Mouse (Mus musculus): ENCODE measurements around the gene Tpt1. TPM values are rescaled to one million over a fixed set of nuclear protein-coding genes. Genes with fewer than 3 reads are reported as not detected.

Gene Tpt1
- total and polyA plus RNA-seq, 3 experiments: 698 to 1,876 (median 1,607) TPM

DNA sequence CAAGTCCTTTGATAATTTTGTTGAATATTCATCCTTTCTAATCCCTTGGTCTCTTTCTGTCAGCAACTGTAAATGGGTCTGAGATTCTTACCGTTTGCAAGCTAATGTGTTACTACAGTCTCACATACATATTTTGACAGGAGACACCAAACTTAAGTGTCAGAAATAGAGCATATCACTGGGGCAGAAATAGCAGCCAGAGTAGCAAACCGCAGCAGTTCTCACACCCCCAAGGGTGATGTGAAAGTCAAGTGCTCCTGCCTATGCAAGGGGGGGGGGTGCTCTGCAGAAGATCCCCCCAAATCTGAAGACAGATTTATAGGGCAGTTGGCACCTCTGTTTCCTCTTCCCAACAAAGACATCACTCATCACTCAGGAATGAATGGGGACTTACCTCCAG is 13.3 kb downstream of the Tpt1 start:
- dilution Hi-C loops (cut with MboI; ENCODE audit: extremely low pct_ligation_motif_present, extremely low pct_unique_long_range_greater_than_20kb, low sequenced_read_pairs): no loop called here
- Histone ChIP-seq H3K27ac (ENCODE audit: insufficient read depth, low read depth) (no peak overlapping the region), H3K9me3 (replicated peaks; ENCODE audit: low read length) (peaks cover 5% of the 10 kb centered on the region), H3K36me3 (replicated peaks in 1 of 2; ENCODE audit: control insufficient read depth in 1 of 2, insufficient read depth in 1 of 2, low read length in 1 of 2) (peaks cover 0 to 4% of the 10 kb centered on the region in 2 experiments), H3K4me1 (ENCODE audit: control insufficient read depth in 1 of 2, insufficient read depth in 2 of 2) (peaks cover 0 to 6% of the 10 kb centered on the region in 2 experiments; a peak in 1 of 4 replicates), H3K27me3 (replicated peaks) (no peaks in the 10 kb centered on the region), H3K4me3 (replicated peaks in 1 of 3; ENCODE audit: low read depth in 2 of 3, low read length in 2 of 3, poor library complexity in 1 of 3) (no peak overlapping the region), H3K79me2 (replicated peaks; ENCODE audit: control insufficient read depth, extremely low read depth, insufficient read depth, poor library complexity, severe bottlenecking) (no peaks in the 10 kb centered on the region), H3K4me2 (ENCODE audit: insufficient read depth, low read depth, poor library complexity, severe bottlenecking) (no peak overlapping the region), H3K9ac (ENCODE audit: insufficient read depth, low read depth) (no peak overlapping the region)
- no peak for DNase-seq (ENCODE audit: extremely low read depth)
- TF ChIP-seq RAD21 (IDR thresholded peaks at IDR 0.05; ENCODE audit: low read depth, low read length) (no peak), BHLHE40 (IDR thresholded peaks at IDR 0.05; ENCODE audit: low read depth, low read length) (no peak), USF1 (IDR thresholded peaks at IDR 0.05; ENCODE audit: low read depth, low read length) (no peak), ZC3H11A (IDR thresholded peaks at IDR 0.05; ENCODE audit: low read depth, low read length) (no peak), TBP (conservative IDR thresholded peaks at IDR 0.05; ENCODE audit: low read depth, low read length) (no peak), ELF1 (IDR thresholded peaks at IDR 0.05; ENCODE audit: low read depth, low read length) (no peak), UBTF (IDR thresholded peaks at IDR 0.05; ENCODE audit: low read depth, low read length) (no peak), GABPA (IDR thresholded peaks at IDR 0.05; ENCODE audit: insufficient replicate concordance, low read depth, low read length) (no peak), IRF4 (IDR thresholded peaks at IDR 0.05; ENCODE audit: low read depth, low read length) (no peak)
- in situ Hi-C loops (cut with MboI; ENCODE audit: low pct_ligation_motif_present, low pct_unique_long_range_greater_than_20kb, low sequenced_read_pairs): no loop called here

GRCm38 (mm10) chr14:75859619-75860018 is 14.7 kb downstream of the Tpt1 start:
- H3K36me3 ChIP-seq (replicated peaks in 1 of 2; ENCODE audit: control insufficient read depth in 1 of 2, insufficient read depth in 1 of 2, low read length in 1 of 2): peaks cover 0 to 3% of the 10 kb centered on the region in 2 experiments
- H3K9me3 ChIP-seq (replicated peaks; ENCODE audit: low read length): peaks cover 5% of the 10 kb centered on the region
- dilution Hi-C loops (cut with MboI; ENCODE audit: extremely low pct_ligation_motif_present, extremely low pct_unique_long_range_greater_than_20kb, low sequenced_read_pairs): no loop called here
- no peak overlapping the region for H3K27ac ChIP-seq (ENCODE audit: insufficient read depth, low read depth)
- no peaks in the 10 kb centered on the region for H3K27me3 ChIP-seq (replicated peaks)
- no peak for TF ChIP-seq HCFC1 (IDR thresholded peaks at IDR 0.05; ENCODE audit: low read depth, low read length)
- no peak for TF ChIP-seq ZMIZ1 (IDR thresholded peaks at IDR 0.05; ENCODE audit: low read depth, low read length)
- TF ChIP-seq ELF1 (IDR thresholded peaks at IDR 0.05; ENCODE audit: low read depth, low read length): no peak
- TF ChIP-seq ETS1 (conservative IDR thresholded peaks at IDR 0.05; ENCODE audit: low read depth, low read length): no peak
- TF ChIP-seq MXI1 (IDR thresholded peaks at IDR 0.05; ENCODE audit: low read depth, low read length): no peak
- TF ChIP-seq TCF12 (IDR thresholded peaks at IDR 0.05; ENCODE audit: low read depth, low read length): no peak
- no peak for TF ChIP-seq USF1 (IDR thresholded peaks at IDR 0.05; ENCODE audit: low read depth, low read length)
- TF ChIP-seq EP300 (IDR thresholded peaks at IDR 0.05; ENCODE audit: low read length): no peak
- TF ChIP-seq JUND (conservative IDR thresholded peaks at IDR 0.05; ENCODE audit: low read depth, low read length): no peak
- no peak for TF ChIP-seq TBP (conservative IDR thresholded peaks at IDR 0.05; ENCODE audit: low read depth, low read length)
- H3K4me1 ChIP-seq (ENCODE audit: control insufficient read depth in 1 of 2, insufficient read depth in 2 of 2): peaks cover 2 to 12% of the 10 kb centered on the region in 2 experiments; a peak in 2 of 4 replicates
- DNase-seq (ENCODE audit: extremely low read depth): no peak
- H3K79me2 ChIP-seq (replicated peaks; ENCODE audit: control insufficient read depth, extremely low read depth, insufficient read depth, poor library complexity, severe bottlenecking): no peaks in the 10 kb centered on the region
- H3K4me3 ChIP-seq (replicated peaks in 1 of 3; ENCODE audit: low read depth in 2 of 3, low read length in 2 of 3, poor library complexity in 1 of 3): no peak overlapping the region
- H3K9ac ChIP-seq (ENCODE audit: insufficient read depth, low read depth): no peak overlapping the region
- in situ Hi-C loops (cut with MboI; ENCODE audit: low pct_ligation_motif_present, low pct_unique_long_range_greater_than_20kb, low sequenced_read_pairs): no loop called here
- H3K4me2 ChIP-seq (ENCODE audit: insufficient read depth, low read depth, poor library complexity, severe bottlenecking): no peak overlapping the region

Data from CH12.LX (cell line).